Mouse (Mus musculus) forebrain, embryonic 14.5 days (tissue): ENCODE data around the gene Eps8. TPM values are rescaled to one million over a fixed set of nuclear protein-coding genes. Genes with fewer than 3 reads are reported as not detected.

ENCODE experiments used
- ATAC-seq: fragments of 200-750 bp; cut with Nextera tagmentation; 2 replicates; pipeline ENCODE4 v1.8.0; 2017; ENCODE audit warnings: mild to moderate bottlenecking, moderate library complexity
- DNase-seq: peaks from one replicate; pipeline ENCODE4 v3.0.0-alpha.2; 2015; ENCODE audit warnings: low spot score
- H3K27ac ChIP-seq: fragments of 300-500 bp; sonication (generic); 2 replicates; pipeline ENCODE4 v1.5.1; 2014; ENCODE audit warnings: low read depth, mild to moderate bottlenecking, control low read depth, low read length, moderate library complexity
- H3K27me3 ChIP-seq: fragments of 300-500 bp; sonication (generic); replicated peaks from 2 replicates; pipeline ENCODE4 v1.6.1; 2014; ENCODE audit warnings: low read length, control low read depth, mixed read lengths; ENCODE audit not compliant: control insufficient read depth, insufficient read depth
- H3K36me3 ChIP-seq: fragments of 300-500 bp; sonication (generic); 2 replicates; pipeline ENCODE4 v1.6.1; 2014; ENCODE audit warnings: low read length, control low read depth; ENCODE audit not compliant: control insufficient read depth, insufficient read depth
- H3K4me1 ChIP-seq: fragments of 300-500 bp; sonication (generic); 2 replicates; pipeline ENCODE4 v1.6.1; 2014; ENCODE audit warnings: antibody characterized with exemption, low read length, control low read depth; ENCODE audit not compliant: control insufficient read depth, insufficient read depth
- H3K4me2 ChIP-seq: fragments of 300-500 bp; sonication (generic); 2 replicates; pipeline ENCODE4 v1.6.1; 2014; ENCODE audit warnings: mild to moderate bottlenecking, control low read depth, low read length
- H3K4me3 ChIP-seq: fragments of 300-500 bp; sonication (generic); 2 replicates; pipeline ENCODE4 v1.5.1; 2014; ENCODE audit warnings: low read depth, low read length, control low read depth
- H3K9ac ChIP-seq: fragments of 300-500 bp; sonication (generic); 2 replicates; pipeline ENCODE4 v1.6.1; 2014; ENCODE audit warnings: mild to moderate bottlenecking, low read length, control low read depth, moderate library complexity
- H3K9me3 ChIP-seq: fragments of 300-500 bp; sonication (generic); replicated peaks from 2 replicates; pipeline ENCODE4 v1.6.1; 2016; ENCODE audit warnings: low read length, control low read depth, mixed read lengths; ENCODE audit not compliant: control insufficient read depth
- WGBS: fragments of 180-500 bp; shearing (Covaris S2); extraction: QIAGEN DNeasy Blood & Tissue Kit; methylation state at CpG from one replicate; pipeline ENCODE4 v1.1.7; 2014; 5-methylcytosine and 5-hydroxymethylcytosine counted together
- polyA plus RNA-seq: library from polyadenylated mRNA; unstranded; fragments of >200 nt; fragmentation: Nextera tagmentation; extraction: Ambion mirVana; gene quantifications from 2 replicates; pipeline ENCODE4 v1.2.1, GENCODE M21; 2014

Eps8 gene
- polyA plus RNA-seq, 1 experiment from 2014 or later: 11.4 TPM

- no peak overlapping the region for H3K27ac ChIP-seq
- no peak overlapping the region for H3K9ac ChIP-seq
- DNase-seq (no peak), ATAC-seq (no peak)
- no peaks in the 10 kb centered on the region for H3K9me3 ChIP-seq
- no peaks in the 10 kb centered on the region for H3K36me3 ChIP-seq
- H3K4me1 ChIP-seq: no peaks in the 10 kb centered on the region
- H3K4me3 ChIP-seq: no peak overlapping the region
- WGBS: 89% methylated on average over 13 of the region's 13 CpGs
- no peaks in the 10 kb centered on the region for H3K27me3 ChIP-seq
- H3K4me2 ChIP-seq: no peak overlapping the region
These were observed 95.8 kb downstream of the Eps8 start for GRCm38 (mm10) chr6:137558840-137559239.

GRCm38 (mm10) chr6:137557671-137558070 is 97.0 kb downstream of the Eps8 start:
- Histone ChIP-seq H3K36me3 (no peaks in the 10 kb centered on the region), H3K27ac (no peak overlapping the region), H3K4me1 (no peaks in the 10 kb centered on the region), H3K4me2 (no peak overlapping the region), H3K9me3 (no peaks in the 10 kb centered on the region), H3K27me3 (no peaks in the 10 kb centered on the region), H3K4me3 (no peak overlapping the region), H3K9ac (no peak overlapping the region)
- ATAC-seq: no peak
- no peak for DNase-seq
- 94% methylated on average over 2 of the region's 2 CpGs for WGBS

GRCm38 (mm10) chr6:137557159-137557558 is 97.5 kb downstream of the Eps8 start:
- H3K27me3 ChIP-seq: no peaks in the 10 kb centered on the region
- H3K4me1 ChIP-seq: no peaks in the 10 kb centered on the region
- no peak overlapping the region for H3K4me3 ChIP-seq
- H3K36me3 ChIP-seq: no peaks in the 10 kb centered on the region
- 91% methylated on average over 4 of the region's 4 CpGs for WGBS
- no peak overlapping the region for H3K9ac ChIP-seq
- no peak overlapping the region for H3K27ac ChIP-seq
- no peaks in the 10 kb centered on the region for H3K9me3 ChIP-seq
- no peak overlapping the region for H3K4me2 ChIP-seq
- DNase-seq: no peak
- ATAC-seq: no peak

GRCm38 (mm10) chr6:137556636-137557035 is 98.0 kb downstream of the Eps8 start:
- Histone ChIP-seq H3K27me3 (no peaks in the 10 kb centered on the region), H3K9me3 (no peaks in the 10 kb centered on the region), H3K36me3 (no peaks in the 10 kb centered on the region), H3K4me3 (no peak overlapping the region), H3K4me2 (no peak overlapping the region), H3K4me1 (no peaks in the 10 kb centered on the region), H3K9ac (no peak overlapping the region), H3K27ac (no peak overlapping the region)
- DNase-seq (no peak), ATAC-seq (no peak)
- WGBS: 98% methylated on average over 5 of the region's 5 CpGs

- H3K27ac ChIP-seq: no peak overlapping the region
- no peak overlapping the region for H3K4me3 ChIP-seq
- no peak overlapping the region for H3K4me2 ChIP-seq
- H3K4me1 ChIP-seq: no peaks in the 10 kb centered on the region
- no peak for DNase-seq
- no peak for ATAC-seq
- 88% methylated on average over 8 of the region's 8 CpGs for WGBS
- H3K9me3 ChIP-seq: no peaks in the 10 kb centered on the region
- H3K27me3 ChIP-seq: no peaks in the 10 kb centered on the region
- H3K36me3 ChIP-seq: no peaks in the 10 kb centered on the region
- no peak overlapping the region for H3K9ac ChIP-seq
These were observed 104.5 kb downstream of the Eps8 start for GRCm38 (mm10) chr6:137550181-137550580.

- ATAC-seq (no peak), DNase-seq (no peak)
- H3K27me3 ChIP-seq: no peaks in the 10 kb centered on the region
- H3K4me1 ChIP-seq: no peaks in the 10 kb centered on the region
- no peak overlapping the region for H3K4me2 ChIP-seq
- H3K4me3 ChIP-seq: no peak overlapping the region
- H3K9me3 ChIP-seq: no peaks in the 10 kb centered on the region
- H3K36me3 ChIP-seq: no peaks in the 10 kb centered on the region
- no peak overlapping the region for H3K9ac ChIP-seq
- no peak overlapping the region for H3K27ac ChIP-seq
- 85% methylated on average over 5 of the region's 5 CpGs for WGBS
These were observed 106.1 kb downstream of the Eps8 start for GRCm38 (mm10) chr6:137548613-137549012.

- WGBS: 69% methylated on average over 2 of the region's 2 CpGs
- H3K4me1 ChIP-seq: peaks cover 5% of the 10 kb centered on the region
These were observed 107.1 kb downstream of the Eps8 start for GRCm38 (mm10) chr6:137547555-137547954.

GRCm38 (mm10) chr6:137546101-137546500 is 108.6 kb downstream of the Eps8 start:
- Histone ChIP-seq H3K4me2 (no peak overlapping the region), H3K4me1 (peaks cover 12% of the 10 kb centered on the region), H3K27ac (no peak overlapping the region), H3K9ac (no peak overlapping the region), H3K27me3 (no peaks in the 10 kb centered on the region), H3K4me3 (no peak overlapping the region), H3K36me3 (no peaks in the 10 kb centered on the region), H3K9me3 (no peaks in the 10 kb centered on the region)
- DNase-seq: no peak
- no peak for ATAC-seq
- WGBS: 84% methylated on average over 6 of the region's 6 CpGs

More at GRCm38 (mm10) chr6:137547555-137547954, 107.1 kb downstream of the Eps8 start:
- ATAC-seq (no peak), DNase-seq (no peak)
- Histone ChIP-seq H3K9ac (no peak overlapping the region), H3K4me3 (no peak overlapping the region), H3K27ac (no peak overlapping the region), H3K9me3 (no peaks in the 10 kb centered on the region), H3K4me2 (no peak overlapping the region), H3K27me3 (no peaks in the 10 kb centered on the region), H3K36me3 (no peaks in the 10 kb centered on the region)

GRCm38 (mm10) chr6:137545341-137545740 is 109.3 kb downstream of the Eps8 start:
- Histone ChIP-seq H3K27ac (no peak overlapping the region), H3K9ac (no peak overlapping the region), H3K9me3 (no peaks in the 10 kb centered on the region), H3K27me3 (no peaks in the 10 kb centered on the region), H3K36me3 (no peaks in the 10 kb centered on the region), H3K4me1 (peaks cover 12% of the 10 kb centered on the region), H3K4me2 (no peak overlapping the region), H3K4me3 (no peak overlapping the region)
- DNase-seq: no peak
- WGBS: 58% methylated on average over 3 of the region's 3 CpGs
- ATAC-seq: no peak
